Mouse (Mus musculus): Measurements from ENCODE around the gene Vmn2r11. TPM values are rescaled to one million over a fixed set of nuclear protein-coding genes. Genes with fewer than 3 reads are reported as not detected.

Gene Vmn2r11
- not detected in 4 replicates for total RNA-seq (2023; ENCODE audit: inconsistent age)

DNA sequence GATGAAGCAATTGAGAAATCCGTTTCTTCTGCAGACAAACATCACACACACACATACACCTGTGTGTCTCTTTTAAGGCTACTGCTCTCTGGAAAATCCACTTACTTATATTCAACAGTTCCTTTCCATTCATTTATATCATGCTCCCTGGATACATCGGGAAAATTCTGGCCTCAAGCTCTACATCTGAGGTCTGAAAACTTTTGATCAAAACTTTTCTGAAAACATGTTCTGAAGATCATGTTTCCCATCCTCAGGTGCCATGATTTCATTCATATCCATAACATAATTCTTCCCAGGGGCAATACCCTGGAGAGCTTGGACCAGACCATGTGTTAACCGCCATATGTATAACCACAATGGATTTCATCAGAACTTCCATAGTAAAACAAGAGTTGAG is at the start of gene Vmn2r11:
Gene Vmn2r11 (minus strand): TSS at position 101 of the 400 bp plus-strand sequence.

DNA sequence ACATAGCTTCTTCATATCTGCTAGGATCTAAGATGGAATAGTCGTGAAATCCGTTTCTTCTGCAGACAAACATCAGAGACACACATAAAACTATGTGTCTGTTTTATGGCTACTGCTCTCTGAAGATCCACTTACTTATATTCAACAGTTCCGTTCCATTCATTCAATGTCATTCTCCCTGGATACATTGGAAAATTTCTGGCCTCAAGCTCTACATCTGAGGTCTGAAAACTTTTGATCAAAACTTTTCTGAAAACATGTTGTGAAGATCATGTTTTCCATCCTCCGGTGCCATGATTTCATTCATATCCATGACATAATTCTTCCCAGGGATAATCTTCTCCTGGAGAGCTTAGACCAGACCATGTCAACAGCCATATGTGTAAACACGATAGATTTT is 38.5 kb upstream of the Vmn2r11 start, which contains the start of gene Vmn2r12:
Gene Vmn2r12 (minus strand): TSS at position 101 of the 400 bp plus-strand sequence.

DNA sequence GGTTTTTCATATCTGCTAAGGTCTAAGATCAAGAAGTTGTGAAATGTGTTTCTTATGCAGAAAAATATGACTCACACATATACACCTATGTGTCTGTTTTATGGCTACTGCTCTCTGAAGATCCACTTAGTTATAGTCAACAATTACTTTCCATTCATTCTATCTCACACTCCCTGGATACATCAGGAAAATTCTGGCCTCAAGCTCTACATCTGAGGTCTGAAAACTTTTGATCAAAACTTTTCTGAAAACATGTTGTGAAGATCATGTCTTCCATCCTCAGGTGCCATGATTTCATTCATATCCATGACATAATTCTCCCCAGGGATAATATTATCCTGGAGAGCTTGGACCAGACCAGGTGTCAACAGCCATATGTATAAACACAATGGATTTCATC is 52.9 kb downstream of the Vmn2r11 start, which contains the start of gene Vmn2r10:
Gene Vmn2r10 (minus strand): TSS at position 101 of the 400 bp plus-strand sequence.

Other genes starting within 250 kb of the Vmn2r11 start
- gene Vmn2r9, start 207.0 kb downstream of the Vmn2r11 start, total RNA-seq (2023; ENCODE audit: inconsistent age) = not detected in 4 replicates
- not detected in 4 replicates for gene Vmn2r10, start 53.0 kb downstream of the Vmn2r11 start, total RNA-seq (2023; ENCODE audit: inconsistent age)
- not detected in 4 replicates for gene Vmn2r12, start 38.4 kb upstream of the Vmn2r11 start, total RNA-seq (2023; ENCODE audit: inconsistent age)
- not detected in 4 replicates for gene Vmn2r13, start 132.6 kb upstream of the Vmn2r11 start, total RNA-seq (2023; ENCODE audit: inconsistent age)
- gene Vmn2r14, start 165.1 kb upstream of the Vmn2r11 start, total RNA-seq (2023; ENCODE audit: inconsistent age) = not detected in 4 replicates
- not detected in 4 replicates for gene Vmn2r15, start 238.1 kb upstream of the Vmn2r11 start, total RNA-seq (2023; ENCODE audit: inconsistent age)

All from B cell, adult (primary cell).